Mouse (Mus musculus): ENCODE results near the gene Nbeal1. TPM values are rescaled to one million over a fixed set of nuclear protein-coding genes. Genes with fewer than 3 reads are reported as not detected.
"Not testable (repeated sequence)": the region's sequence is repeated elsewhere in the genome, so short reads cannot be mapped to it uniquely, and the experiment has no call there.

Gene Nbeal1
- total RNA-seq (2021): 10 to 100 TPM; 31.4 to 46.7 TPM
- long read RNA-seq, experiment 1, full-length matches to known transcripts: 1 of 8 reads
- long read RNA-seq, experiment 1, partial matches to known transcripts: 6 of 8 reads
- long read RNA-seq, experiment 1, other reads (novel, unspliced or antisense): 1 of 8 reads
- long read RNA-seq, experiment 2, partial matches to known transcripts: 0 of 2 reads
- long read RNA-seq, experiment 2, other reads (novel, unspliced or antisense): 2 of 2 reads

GRCm38 (mm10) chr1:60179932-60180783 lies at the start of gene Nbeal1:
Gene Nbeal1 (plus strand): TSS chr1:60180599.
- DNase-seq: peak; percentile 100

DNA sequence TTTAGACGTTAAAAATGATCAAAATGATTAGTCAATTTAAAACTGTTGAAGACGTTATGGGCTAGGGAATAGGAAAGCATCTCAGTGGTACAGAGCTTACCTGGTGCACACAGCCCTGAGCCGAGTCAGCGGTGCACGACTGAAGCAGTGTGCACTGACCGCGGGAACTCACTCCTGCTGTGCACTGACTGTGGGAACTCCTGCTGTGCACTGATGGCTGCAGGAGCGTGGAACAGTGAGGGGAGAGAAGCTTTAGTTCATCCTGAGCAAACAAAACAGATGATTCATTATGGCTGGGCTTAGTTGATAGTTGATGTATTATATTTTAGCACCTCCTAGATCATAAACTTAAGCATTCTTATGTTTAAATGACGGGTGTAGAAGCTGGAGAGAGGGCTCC lies 43.1 kb upstream of the Nbeal1 start:
- no peak for DNase-seq

GRCm38 (mm10) chr1:60152700-60153099 lies 27.7 kb upstream of the Nbeal1 start:
- DNase-seq: no peak

DNA sequence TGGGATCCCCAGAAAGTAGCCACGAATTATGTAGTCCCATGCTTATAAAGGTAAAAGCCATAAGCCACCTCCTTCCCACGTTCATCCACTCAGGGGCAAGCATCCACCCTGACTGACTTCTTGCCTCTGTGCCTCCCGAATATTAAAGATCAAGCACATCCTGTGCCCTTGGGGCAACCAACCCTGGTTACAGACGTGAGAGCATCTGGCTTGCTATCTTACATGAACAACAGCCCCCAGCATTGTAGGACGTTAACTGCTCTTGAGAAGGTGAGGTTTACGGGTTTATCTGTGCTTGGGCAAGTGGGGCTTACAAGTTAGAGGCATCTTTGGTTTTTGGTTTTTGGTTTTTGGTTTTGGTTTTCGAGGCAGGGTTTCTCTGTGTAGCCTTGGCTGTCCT lies 23.7 kb upstream of the Nbeal1 start:
- DNase-seq: no peak

- DNase-seq: peak; percentile 70
Observed at GRCm38 (mm10) chr1:60158411-60158810, 22.0 kb upstream of the Nbeal1 start.

GRCm38 (mm10) chr1:60163676-60164075 lies 16.7 kb upstream of the Nbeal1 start:
- DNase-seq: no peak

GRCm38 (mm10) chr1:60169626-60170025 lies 10.8 kb upstream of the Nbeal1 start:
- DNase-seq: no peak

- no peak for DNase-seq
Observed at GRCm38 (mm10) chr1:60170251-60170650, 10.1 kb upstream of the Nbeal1 start.

DNA sequence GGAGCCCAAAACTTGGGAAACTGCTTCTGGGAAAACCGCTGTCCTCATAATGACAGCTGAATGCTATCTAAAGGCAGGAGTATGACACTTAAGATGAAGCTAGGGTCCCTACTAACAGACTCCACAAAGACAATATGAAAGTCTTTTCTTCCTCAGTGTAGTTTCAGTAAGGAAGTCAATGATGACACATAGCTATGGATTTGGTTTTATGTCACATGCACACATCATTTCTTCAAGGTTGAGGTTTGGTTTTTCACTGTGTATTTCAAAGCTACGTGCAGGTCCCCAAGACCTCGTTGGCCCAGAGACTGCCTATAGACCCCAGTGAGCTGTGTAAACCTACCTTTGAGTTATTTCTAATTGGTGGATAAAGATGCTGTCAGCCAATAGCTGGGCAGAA lies 7.3 kb upstream of the Nbeal1 start:
- DNase-seq: no peak

DNA sequence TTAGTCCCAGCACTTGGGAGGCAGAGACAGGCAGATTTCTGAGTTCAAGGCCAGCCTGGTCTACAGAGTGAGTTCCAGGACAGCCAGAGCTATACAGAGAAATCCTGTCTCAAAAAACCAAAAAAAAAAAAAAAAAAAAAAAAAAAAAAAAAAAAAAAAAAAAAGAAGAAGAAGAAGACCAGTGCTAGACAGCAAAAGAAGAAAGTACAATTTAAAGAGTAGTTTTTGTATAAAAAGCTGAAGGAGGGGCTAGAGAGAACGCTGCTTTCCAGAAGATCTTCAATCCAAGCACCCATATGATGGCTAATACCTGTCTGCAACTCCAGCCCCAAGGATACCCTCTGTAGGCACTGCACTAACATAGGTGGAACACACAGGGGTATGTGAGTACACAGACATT lies 2.6 kb upstream of the Nbeal1 start:
- DNase-seq: not testable (repeated sequence)

DNA sequence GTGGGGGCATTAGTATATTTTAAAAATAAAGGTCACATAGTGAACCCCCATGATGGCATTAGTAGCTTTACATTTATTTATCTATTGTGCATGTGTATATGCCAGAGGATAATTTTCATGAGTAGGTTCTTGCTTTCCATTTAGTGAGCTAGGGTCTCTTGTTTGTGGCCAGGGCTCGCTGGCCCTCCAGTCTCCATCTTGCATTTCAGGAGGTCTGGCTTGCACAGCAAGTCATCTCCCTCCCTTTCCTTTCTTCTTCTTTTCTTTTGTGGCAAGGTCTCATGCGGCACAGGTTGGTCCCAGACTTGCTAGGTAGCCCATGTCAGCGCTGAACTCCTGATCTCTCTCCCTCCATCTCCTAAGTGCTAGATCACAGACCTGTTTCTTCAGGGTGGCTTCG lies 1.0 kb upstream of the Nbeal1 start:
- DNase-seq: no peak

- DNase-seq: no peak
Observed at GRCm38 (mm10) chr1:60180784-60181221, 404 bp downstream of the Nbeal1 start.

DNA sequence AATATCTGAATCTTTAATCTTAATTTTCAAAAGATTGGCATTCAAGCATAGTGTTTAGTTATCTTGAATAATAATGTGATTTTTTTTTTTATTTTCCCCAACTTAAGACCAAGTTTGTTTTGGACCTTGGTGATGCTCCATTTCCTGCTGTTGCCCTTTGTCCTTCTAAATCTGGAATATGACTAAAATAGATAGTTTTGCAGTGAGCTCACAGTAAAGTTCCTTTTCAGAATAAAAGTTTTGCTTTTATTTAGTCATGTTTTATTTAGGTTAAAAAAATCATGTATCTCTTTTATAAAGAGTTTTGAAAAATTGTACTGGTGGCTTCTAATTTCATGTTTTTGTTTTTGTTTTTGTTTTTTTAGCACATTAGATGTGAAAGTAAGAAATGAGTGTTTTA lies 8.1 kb downstream of the Nbeal1 start:
- no peak for DNase-seq

GRCm38 (mm10) chr1:60196813-60197212 lies 16.4 kb downstream of the Nbeal1 start:
- no peak for DNase-seq

GRCm38 (mm10) chr1:60199006-60199405 lies 18.6 kb downstream of the Nbeal1 start:
- DNase-seq: no peak

GRCm38 (mm10) chr1:60236261-60236660 lies 55.9 kb downstream of the Nbeal1 start:
- no peak for DNase-seq

DNA sequence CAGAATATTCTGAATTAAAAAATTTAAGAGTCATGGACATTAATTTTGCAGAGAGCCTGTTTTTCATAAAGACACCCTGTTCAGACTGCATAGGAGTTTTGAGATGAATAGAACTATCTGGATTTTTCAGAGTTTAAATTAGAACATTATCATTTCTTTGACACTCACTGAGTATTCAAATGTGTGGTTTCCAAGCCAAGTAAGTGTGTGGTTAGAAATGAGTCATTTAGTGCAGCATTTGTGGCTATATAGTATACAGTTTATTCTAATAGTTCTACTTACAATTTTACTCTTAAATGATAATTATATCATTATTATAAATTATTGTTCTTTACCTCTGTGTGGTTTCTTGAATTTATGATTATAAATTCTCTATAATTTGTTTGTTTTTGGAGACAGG lies 60.0 kb downstream of the Nbeal1 start:
- DNase-seq: no peak

DNA sequence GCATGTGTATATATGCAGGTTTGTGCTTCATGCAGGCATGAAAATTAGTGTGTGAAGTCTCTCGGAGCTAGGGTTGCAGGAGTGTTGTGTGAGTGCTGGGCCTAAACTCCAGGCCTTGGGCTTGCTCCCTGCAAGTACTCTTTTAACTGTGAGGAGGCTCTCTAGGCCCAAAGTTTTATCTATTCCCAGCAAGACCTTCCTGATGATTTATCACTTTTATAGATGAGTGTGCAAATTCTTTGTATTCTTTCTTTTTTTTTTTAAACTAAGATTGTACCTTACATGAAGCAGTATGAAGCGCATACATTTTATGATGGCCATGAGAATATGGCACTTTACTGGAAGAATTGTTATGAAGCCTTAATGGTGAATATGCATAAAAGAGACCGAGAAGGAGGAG lies 87.7 kb downstream of the Nbeal1 start:
- no peak for DNase-seq

- DNase-seq: no peak
Observed at GRCm38 (mm10) chr1:60269314-60269713, 88.9 kb downstream of the Nbeal1 start.

DNA sequence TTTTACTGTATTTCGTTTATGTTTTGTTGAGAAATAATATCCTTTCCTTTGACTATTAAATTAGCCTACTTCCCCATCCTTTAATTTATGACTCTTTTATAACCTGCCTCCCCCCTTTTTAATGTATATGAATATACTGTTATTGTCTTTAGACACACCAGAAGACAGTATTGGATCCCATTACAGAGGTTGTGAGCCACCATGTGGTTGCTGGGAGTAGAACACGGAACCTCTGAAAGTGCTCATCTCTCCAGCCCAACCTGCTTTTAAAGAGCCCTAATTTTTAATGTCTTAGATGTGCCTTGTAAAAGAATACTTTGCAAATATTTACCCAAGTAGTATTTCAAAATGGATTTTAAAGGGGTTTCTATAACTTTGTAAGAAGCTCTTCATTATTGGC lies 92.1 kb downstream of the Nbeal1 start:
- DNase-seq: peak; percentile 9

- no peak for DNase-seq
Observed at GRCm38 (mm10) chr1:60293921-60294320, 113.5 kb downstream of the Nbeal1 start.

DNA sequence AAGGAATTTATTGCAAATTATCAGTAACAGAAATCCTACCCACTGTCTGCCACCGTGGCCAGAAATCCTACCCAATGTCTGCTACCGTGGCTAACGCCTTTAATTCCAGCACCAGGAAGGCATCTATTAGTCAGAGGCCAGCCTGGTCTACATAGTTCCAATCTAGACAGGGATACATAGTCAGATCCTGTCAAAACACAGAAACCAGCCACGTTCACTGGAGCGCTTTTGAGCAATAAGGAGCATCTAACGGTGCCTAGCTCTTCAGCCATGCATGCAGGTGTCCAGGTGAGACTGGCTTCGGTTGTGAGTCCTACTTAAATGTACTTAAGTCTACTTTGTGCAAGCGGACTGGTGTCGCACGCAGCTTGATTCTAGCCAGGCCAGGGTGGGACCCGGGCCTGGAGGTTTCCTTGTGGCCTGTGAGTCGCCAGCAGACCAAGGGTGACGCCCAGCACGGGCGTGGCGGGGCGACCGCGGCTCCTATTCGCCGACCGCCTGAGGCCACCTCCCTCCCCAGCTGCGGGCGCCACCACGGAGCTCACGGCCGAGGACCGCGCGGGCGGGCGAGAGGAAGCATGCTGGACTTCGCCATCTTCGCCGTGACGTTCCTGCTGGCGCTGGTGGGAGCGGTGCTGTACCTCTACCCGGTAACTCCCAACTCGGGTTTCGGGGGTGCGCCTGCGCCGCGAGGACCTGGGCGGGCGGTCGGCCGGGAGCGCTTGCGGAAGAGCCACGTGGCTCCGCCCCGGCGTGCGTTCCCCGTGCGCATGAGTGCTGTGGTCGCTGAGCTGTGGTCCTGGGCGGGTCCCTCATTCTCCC lies 162.6 kb downstream of the Nbeal1 start, which contains the start of gene Cyp20a1:
Cyp20a1 (plus strand) TSS at position 516 of the 822 bp plus-strand sequence.
- DNase-seq: peak; percentile 93
